Mouse (Mus musculus): ENCODE results near the gene Slfn9. TPM values are rescaled to one million over a fixed set of nuclear protein-coding genes. Genes with fewer than 3 reads are reported as not detected.
A peak's percentile ranks its signal among the peaks of the same experiment; 100 is the strongest.

Slfn9 gene
- polyA plus RNA-seq, 1 experiment, result 1.9 TPM

GRCm38 (mm10) chr11:82956925-82957324 lies 34.7 kb downstream of the Slfn9 start:
- Histone ChIP-seq H3K4me3 (replicated peaks) (no peak overlapping the region), H3K27me3 (replicated peaks) (peaks cover 63% of the 10 kb centered on the region), H3K36me3 (replicated peaks; ENCODE audit: low read length) (no peaks in the 10 kb centered on the region), H3K4me1 (peaks cover 13% of the 10 kb centered on the region), H3K9me3 (0 out of 2 replicates have a peak, but pooled peaks cover 3% of the 10 kb centered on the region)
- no peak for TF ChIP-seq GATA1 (IDR thresholded peaks at IDR 0.05; ENCODE audit: borderline replicate concordance, low read length)
- TF ChIP-seq FLI1 (IDR thresholded peaks at IDR 0.05; ENCODE audit: low read length), result no peak

GRCm38 (mm10) chr11:82954631-82955030 lies 37.0 kb downstream of the Slfn9 start:
- Histone ChIP-seq H3K36me3 (replicated peaks; ENCODE audit: low read length) (no peaks in the 10 kb centered on the region), H3K9me3 (0 out of 2 replicates have a peak, but pooled peaks cover 3% of the 10 kb centered on the region), H3K4me1 (peaks cover 23% of the 10 kb centered on the region), H3K4me3 (replicated peaks) (no peak overlapping the region), H3K27me3 (replicated peaks) (peaks cover 67% of the 10 kb centered on the region)
- TF ChIP-seq GATA1 (IDR thresholded peaks at IDR 0.05; ENCODE audit: borderline replicate concordance, low read length), result no peak
- TF ChIP-seq FLI1 (IDR thresholded peaks at IDR 0.05; ENCODE audit: low read length), result no peak

- H3K27me3 ChIP-seq (replicated peaks), result peaks cover 77% of the 10 kb centered on the region
- TF ChIP-seq GATA1 (IDR thresholded peaks at IDR 0.05; ENCODE audit: borderline replicate concordance, low read length) (no peak), FLI1 (IDR thresholded peaks at IDR 0.05; ENCODE audit: low read length) (no peak)
- no peaks in the 10 kb centered on the region for H3K36me3 ChIP-seq (replicated peaks; ENCODE audit: low read length)
- H3K9me3 ChIP-seq, result 0 out of 2 replicates have a peak, but pooled peaks cover 2% of the 10 kb centered on the region
- H3K4me1 ChIP-seq, result peaks cover 23% of the 10 kb centered on the region
- H3K4me3 ChIP-seq (replicated peaks), result peak overlapping the region; percentile 90
Measured at GRCm38 (mm10) chr11:82952612-82953542, 38.8 kb downstream of the Slfn9 start.

GRCm38 (mm10) chr11:82951865-82952611 lies 39.6 kb downstream of the Slfn9 start:
- peaks cover 23% of the 10 kb centered on the region for H3K4me1 ChIP-seq
- no peak for TF ChIP-seq FLI1 (IDR thresholded peaks at IDR 0.05; ENCODE audit: low read length)
- no peak for TF ChIP-seq GATA1 (IDR thresholded peaks at IDR 0.05; ENCODE audit: borderline replicate concordance, low read length)
- H3K9me3 ChIP-seq, result no peaks in the 10 kb centered on the region
- no peaks in the 10 kb centered on the region for H3K36me3 ChIP-seq (replicated peaks; ENCODE audit: low read length)
- H3K27me3 ChIP-seq (replicated peaks), result peaks cover 84% of the 10 kb centered on the region
- peak overlapping the region; percentile 90 for H3K4me3 ChIP-seq (replicated peaks)

GRCm38 (mm10) chr11:82950736-82951481 lies 40.7 kb downstream of the Slfn9 start, which contains the start of gene Slfn5:
Gene Slfn5, plus strand, starts transcription at chr11:82951349.
- H3K36me3 ChIP-seq (replicated peaks; ENCODE audit: low read length), result no peaks in the 10 kb centered on the region
- H3K27me3 ChIP-seq (replicated peaks), result peaks cover 81% of the 10 kb centered on the region
- H3K9me3 ChIP-seq, result no peaks in the 10 kb centered on the region
- H3K4me1 ChIP-seq, result peaks cover 23% of the 10 kb centered on the region
- H3K4me3 ChIP-seq (replicated peaks), result peak within 1 kb of the TSS; percentile 90
- TF ChIP-seq FLI1 (IDR thresholded peaks at IDR 0.05; ENCODE audit: low read length) (no peak), GATA1 (IDR thresholded peaks at IDR 0.05; ENCODE audit: borderline replicate concordance, low read length) (no peak)

- no peaks in the 10 kb centered on the region for H3K9me3 ChIP-seq
- peaks cover 75% of the 10 kb centered on the region for H3K27me3 ChIP-seq (replicated peaks)
- H3K36me3 ChIP-seq (replicated peaks; ENCODE audit: low read length), result no peaks in the 10 kb centered on the region
- peaks cover 23% of the 10 kb centered on the region for H3K4me1 ChIP-seq
- TF ChIP-seq FLI1 (IDR thresholded peaks at IDR 0.05; ENCODE audit: low read length), result no peak
- no peak for TF ChIP-seq GATA1 (IDR thresholded peaks at IDR 0.05; ENCODE audit: borderline replicate concordance, low read length)
- H3K4me3 ChIP-seq (replicated peaks), result no peak overlapping the region
Measured at GRCm38 (mm10) chr11:82949036-82949435, 42.6 kb downstream of the Slfn9 start.

GRCm38 (mm10) chr11:82947457-82947856 lies 44.2 kb downstream of the Slfn9 start:
- H3K36me3 ChIP-seq (replicated peaks; ENCODE audit: low read length), result no peaks in the 10 kb centered on the region
- H3K4me3 ChIP-seq (replicated peaks), result no peak overlapping the region
- TF ChIP-seq GATA1 (IDR thresholded peaks at IDR 0.05; ENCODE audit: borderline replicate concordance, low read length) (no peak), FLI1 (IDR thresholded peaks at IDR 0.05; ENCODE audit: low read length) (no peak)
- H3K4me1 ChIP-seq, result peaks cover 17% of the 10 kb centered on the region
- H3K27me3 ChIP-seq (replicated peaks), result peaks cover 82% of the 10 kb centered on the region
- no peaks in the 10 kb centered on the region for H3K9me3 ChIP-seq

- no peaks in the 10 kb centered on the region for H3K36me3 ChIP-seq (replicated peaks; ENCODE audit: low read length)
- H3K4me3 ChIP-seq (replicated peaks), result no peak overlapping the region
- peaks cover 77% of the 10 kb centered on the region for H3K27me3 ChIP-seq (replicated peaks)
- H3K4me1 ChIP-seq, result no peaks in the 10 kb centered on the region
- no peaks in the 10 kb centered on the region for H3K9me3 ChIP-seq
- TF ChIP-seq FLI1 (IDR thresholded peaks at IDR 0.05; ENCODE audit: low read length), result no peak
- TF ChIP-seq GATA1 (IDR thresholded peaks at IDR 0.05; ENCODE audit: borderline replicate concordance, low read length), result no peak
Measured at GRCm38 (mm10) chr11:82945636-82946035, 46.0 kb downstream of the Slfn9 start.

GRCm38 (mm10) chr11:82943336-82943735 lies 48.3 kb downstream of the Slfn9 start:
- Histone ChIP-seq H3K4me3 (replicated peaks) (no peak overlapping the region), H3K4me1 (no peaks in the 10 kb centered on the region), H3K9me3 (peaks cover 8% of the 10 kb centered on the region), H3K27me3 (replicated peaks) (peaks cover 81% of the 10 kb centered on the region), H3K36me3 (replicated peaks; ENCODE audit: low read length) (no peaks in the 10 kb centered on the region)
- TF ChIP-seq FLI1 (IDR thresholded peaks at IDR 0.05; ENCODE audit: low read length), result no peak
- no peak for TF ChIP-seq GATA1 (IDR thresholded peaks at IDR 0.05; ENCODE audit: borderline replicate concordance, low read length)
